Mouse (Mus musculus) Patski (cell line): Measurements from ENCODE around the gene Slc2a12. TPM values are rescaled to one million over a fixed set of nuclear protein-coding genes. Genes with fewer than 3 reads are reported as not detected.
A peak's percentile ranks its signal among the peaks of the same experiment; 100 is the strongest.

Experiments
- ATAC-seq: fragments of 100-300 bp; one replicate; pipeline ENCODE4 v1.8.0; 2021
- CTCF ChIA-PET: fragments of 350-600 bp; sonication (Branson Sonifier 250); formaldehyde crosslinking; loops from one replicate; lab custom pipeline; 2022; ENCODE audit warnings: inconsistent platforms; lab: Charles Lee
- POLR2A ChIA-PET: fragments of 350-600 bp; sonication (Branson Sonifier 250); formaldehyde crosslinking; loops from one replicate; lab custom pipeline; 2022; ENCODE audit warnings: antibody characterized with exemption, inconsistent platforms; lab: Charles Lee
- DNase-seq: peaks from one replicate; pipeline ENCODE4 v3.0.0-alpha.2; 2011; ENCODE audit warnings: low read depth, low spot score
- H3K27me3 ChIP-seq: fragments of 371-371 bp; one replicate; pipeline ENCODE4 v1.5.1; 2021
- CTCF ChIP-seq: fragments of 100-300 bp; IDR thresholded peaks from one replicate; pipeline ENCODE4 v1.5.1; 2021
- in situ Hi-C: fragments of 300-500 bp; cut with MboI; formaldehyde crosslinking; loops from 3 replicates; pipeline ENCODE4 v1.11.1; 2018; ENCODE audit warnings: low pct_unique_long_range_greater_than_20kb, mixed read lengths
- polyA plus RNA-seq: library from polyadenylated mRNA; unstranded; gene quantifications from one replicate; pipeline ENCODE4 v1.2.3, GENCODE M21; 2021

Slc2a12 gene
- polyA plus RNA-seq, 1 experiment from 2014 or later = not detected

DNA sequence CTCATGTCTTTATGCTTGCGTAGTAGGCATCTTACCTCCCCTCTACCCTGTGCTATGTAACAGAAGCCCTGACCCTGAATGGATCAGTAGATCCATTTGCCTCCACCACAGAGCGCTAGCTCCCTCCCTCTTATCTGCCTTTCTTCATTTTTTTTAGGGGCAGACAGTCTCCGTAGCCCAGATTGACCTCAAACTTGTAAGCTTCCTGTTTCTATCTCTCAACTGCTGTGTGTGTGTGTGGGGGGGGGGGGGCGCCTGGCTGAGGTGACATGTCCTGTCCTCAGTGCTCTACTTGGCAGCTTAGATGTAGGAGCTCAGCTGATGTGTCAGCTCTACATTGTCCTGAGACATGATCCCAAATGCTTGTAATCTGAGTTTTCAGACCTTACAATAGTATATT lies 13.7 kb upstream of the Slc2a12 start:
- POLR2A ChIA-PET = interaction anchor here (0.6 kb wide), 1 partner anchor 767 kb away, joined by 3 read pairs; no protein-coding TSS in a partner anchor
- TF ChIP-seq CTCF = no peak
- in situ Hi-C loops = loop anchor here (10.0 kb wide), 1 partner anchor 144 kb away; no protein-coding TSS in a partner anchor
- H3K27me3 ChIP-seq = no peaks in the 10 kb centered on the region
- DNase-seq (no peak), ATAC-seq (no peak)
- CTCF ChIA-PET = interaction anchor here (1.0 to 1.6 kb wide), 4 partner anchors 12 to 90 kb away, joined by 3 to 4 read pairs (median 3); no protein-coding TSS in a partner anchor

DNA sequence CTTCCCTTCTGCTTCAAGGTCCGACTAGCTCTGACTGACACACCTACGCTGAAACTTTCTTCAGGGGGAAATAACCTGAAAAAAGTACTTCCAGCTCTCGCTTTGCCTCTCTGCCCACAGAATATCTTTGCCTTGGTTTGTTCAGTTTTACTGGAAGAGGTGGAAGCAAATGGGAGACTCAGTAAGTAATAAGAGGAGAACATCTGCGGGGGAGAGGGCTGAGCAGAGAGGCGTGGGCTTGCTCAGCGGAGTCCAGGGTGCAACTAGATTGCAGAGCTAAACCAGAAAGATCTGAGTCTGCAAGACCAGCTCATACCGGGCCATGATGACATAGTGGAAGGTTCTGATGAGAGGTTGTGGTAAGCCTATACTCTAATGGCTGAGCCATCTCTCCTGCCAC lies 13.3 kb upstream of the Slc2a12 start:
- TF ChIP-seq CTCF = no peak
- ChIA-PET CTCF (interaction anchor here (1.2 to 1.6 kb wide), 3 partner anchors 12 to 89 kb away, joined by 3 read pairs; no protein-coding TSS in a partner anchor), POLR2A (no interaction called here)
- in situ Hi-C loops = loop anchor here (10.0 kb wide), 1 partner anchor 143 kb away; no protein-coding TSS in a partner anchor
- H3K27me3 ChIP-seq = no peaks in the 10 kb centered on the region
- ATAC-seq = no peak
- DNase-seq = no peak

DNA sequence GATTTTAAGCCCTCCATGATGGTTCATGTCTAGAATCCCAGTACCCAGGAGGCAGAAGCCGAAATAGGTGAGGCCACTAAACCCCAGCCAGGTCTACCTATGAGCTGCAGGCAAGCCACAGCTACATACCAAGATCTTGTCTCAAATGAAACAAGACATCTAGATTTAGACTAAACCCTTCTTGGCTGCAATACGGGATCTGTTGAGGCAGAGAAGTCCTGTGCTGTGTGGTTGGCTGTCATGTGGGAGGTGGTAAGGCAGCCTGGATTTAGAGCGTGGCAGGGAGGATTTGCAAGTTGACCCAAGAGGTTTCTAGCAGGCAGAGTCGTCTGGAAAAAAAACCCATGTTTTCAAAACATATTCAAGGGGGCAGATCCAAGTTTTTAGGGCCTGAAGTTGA lies 12.9 kb upstream of the Slc2a12 start:
- POLR2A ChIA-PET = no interaction called here
- in situ Hi-C loops = loop anchor here (10.0 kb wide), 1 partner anchor 143 kb away; no protein-coding TSS in a partner anchor
- peaks cover 4% of the 10 kb centered on the region for H3K27me3 ChIP-seq
- CTCF ChIA-PET = interaction anchor here (1.2 to 1.6 kb wide), 3 partner anchors 13 to 89 kb away, joined by 3 read pairs; no protein-coding TSS in a partner anchor
- no peak for DNase-seq
- no peak for TF ChIP-seq CTCF
- ATAC-seq = no peak

DNA sequence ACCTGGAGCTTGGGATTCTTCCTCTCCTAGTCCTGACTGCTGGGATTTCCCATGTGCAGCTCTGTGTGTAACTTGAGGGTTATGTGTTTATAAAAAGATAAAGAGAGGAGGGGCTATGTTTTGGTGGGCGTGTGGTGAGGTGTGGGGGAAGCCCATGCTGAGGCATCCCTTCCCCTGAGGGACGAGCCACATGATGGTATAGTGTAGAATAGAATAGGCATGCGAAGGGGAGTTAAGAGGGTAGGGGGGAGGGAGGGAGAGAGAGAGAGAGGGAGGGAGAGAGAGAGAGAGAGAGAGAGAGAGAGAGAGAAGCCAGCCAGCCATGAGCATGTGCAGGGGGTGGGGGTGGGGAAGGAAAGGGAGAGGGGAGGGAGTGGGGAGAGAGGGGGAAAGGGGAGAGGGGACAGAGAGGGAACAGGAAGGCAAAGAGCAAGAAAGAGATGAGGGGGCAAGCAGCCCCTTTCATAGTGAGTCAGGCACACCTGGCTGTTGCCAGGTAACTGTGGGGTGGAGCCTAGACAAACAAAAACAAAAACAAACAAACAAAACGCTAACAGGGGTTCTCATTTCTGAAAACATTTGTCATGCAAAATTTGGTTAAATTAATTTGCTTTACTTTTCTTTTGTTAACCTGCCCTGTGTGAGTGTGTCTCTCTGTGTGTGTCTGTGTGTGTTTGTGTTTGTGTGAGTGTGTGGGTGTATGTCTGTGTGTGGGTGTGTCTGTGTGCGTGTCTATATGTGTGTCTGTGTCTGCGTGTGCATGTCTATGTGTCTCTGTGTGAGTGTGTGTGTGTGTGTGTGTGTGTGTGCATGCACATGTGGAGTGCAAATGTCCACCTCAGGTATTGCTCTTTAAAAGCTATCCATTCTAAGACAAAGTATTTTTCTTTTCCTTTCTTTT lies 11.2 kb upstream of the Slc2a12 start:
- ChIA-PET CTCF (no interaction called here), POLR2A (no interaction called here)
- H3K27me3 ChIP-seq = peaks cover 5% of the 10 kb centered on the region
- DNase-seq = no peak
- ATAC-seq = no peak
- in situ Hi-C loops = loop anchor here (10.0 kb wide), 1 partner anchor 141 kb away; no protein-coding TSS in a partner anchor
- no peak for TF ChIP-seq CTCF

DNA sequence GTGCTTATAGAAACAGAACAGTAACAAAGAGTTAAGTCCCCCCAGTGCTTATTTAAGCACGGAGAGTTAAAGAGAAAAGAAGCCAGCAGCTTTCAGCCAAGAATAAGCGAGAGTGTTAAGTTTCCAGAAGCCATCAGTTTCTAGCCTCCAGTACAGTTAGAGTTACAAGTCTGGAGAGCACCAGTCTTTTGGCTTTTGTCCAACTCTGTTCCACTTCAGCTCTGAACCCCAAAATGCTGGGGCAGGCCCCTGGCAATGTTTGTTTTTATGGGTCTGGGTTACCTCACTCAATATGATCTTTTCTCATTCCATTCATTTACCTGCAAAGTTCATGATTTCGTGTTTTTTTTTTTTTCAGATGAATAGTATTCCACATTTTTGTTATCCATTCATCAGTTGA lies 7.6 kb upstream of the Slc2a12 start:
- POLR2A ChIA-PET = interaction anchor here (0.7 kb wide), 1 partner anchor 136 kb away, joined by 4 read pairs; no protein-coding TSS in a partner anchor
- no peak for ATAC-seq
- CTCF ChIA-PET = no interaction called here
- DNase-seq = no peak
- TF ChIP-seq CTCF = no peak
- H3K27me3 ChIP-seq = peaks cover 19% of the 10 kb centered on the region
- in situ Hi-C loops = loop anchor here (10.0 kb wide), 1 partner anchor 138 kb away; no protein-coding TSS in a partner anchor

DNA sequence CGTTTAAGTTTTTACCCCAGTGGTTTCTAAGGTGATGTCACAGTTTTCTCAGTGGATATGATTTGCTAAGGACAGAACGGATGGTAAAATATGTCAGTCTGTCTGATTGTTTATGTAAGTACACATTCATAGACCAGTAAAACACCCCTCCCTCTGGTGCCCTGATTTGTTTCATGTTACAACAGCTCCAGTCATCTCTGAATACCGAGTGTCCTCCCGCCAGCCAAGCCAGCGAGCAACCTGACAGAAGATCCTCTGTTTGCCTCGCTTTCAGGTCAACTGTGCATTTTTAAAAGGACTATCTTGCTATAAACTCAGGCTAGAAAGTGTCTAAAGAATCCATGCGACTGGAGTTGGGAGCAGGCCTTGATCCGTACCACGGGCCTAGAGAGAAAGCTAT lies 640 bp upstream of the Slc2a12 start:
- no peak for TF ChIP-seq CTCF
- ChIA-PET CTCF (no interaction called here), POLR2A (no interaction called here)
- peaks cover 31% of the 10 kb centered on the region for H3K27me3 ChIP-seq
- DNase-seq = no peak
- in situ Hi-C loops = no loop called here
- ATAC-seq = no peak

DNA sequence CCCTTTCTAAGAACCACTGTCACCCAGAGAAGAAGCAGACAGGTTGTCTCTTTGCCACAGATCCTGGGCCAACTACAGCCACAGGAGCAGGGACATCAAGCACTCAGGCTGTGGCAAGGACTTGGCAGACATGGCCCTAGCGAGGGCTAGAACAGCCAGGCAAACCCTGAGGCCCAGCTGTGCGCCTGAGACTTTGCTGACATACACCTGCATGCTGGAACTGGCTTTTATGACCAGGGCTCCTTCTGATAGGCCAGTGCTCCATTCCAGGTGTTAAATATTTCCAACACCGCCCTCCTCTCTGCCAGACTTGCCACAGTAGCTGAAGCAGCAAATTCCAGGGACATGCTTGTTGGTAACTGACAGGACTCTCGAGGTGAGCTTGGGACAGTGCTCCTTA lies 3.9 kb downstream of the Slc2a12 start:
- DNase-seq = no peak
- POLR2A ChIA-PET = no interaction called here
- no peak for TF ChIP-seq CTCF
- in situ Hi-C loops = no loop called here
- peaks cover 15% of the 10 kb centered on the region for H3K27me3 ChIP-seq
- CTCF ChIA-PET = interaction anchor here (1.0 kb wide), 1 partner anchor 10 kb away, joined by 5 read pairs; no protein-coding TSS in a partner anchor
- ATAC-seq = no peak

DNA sequence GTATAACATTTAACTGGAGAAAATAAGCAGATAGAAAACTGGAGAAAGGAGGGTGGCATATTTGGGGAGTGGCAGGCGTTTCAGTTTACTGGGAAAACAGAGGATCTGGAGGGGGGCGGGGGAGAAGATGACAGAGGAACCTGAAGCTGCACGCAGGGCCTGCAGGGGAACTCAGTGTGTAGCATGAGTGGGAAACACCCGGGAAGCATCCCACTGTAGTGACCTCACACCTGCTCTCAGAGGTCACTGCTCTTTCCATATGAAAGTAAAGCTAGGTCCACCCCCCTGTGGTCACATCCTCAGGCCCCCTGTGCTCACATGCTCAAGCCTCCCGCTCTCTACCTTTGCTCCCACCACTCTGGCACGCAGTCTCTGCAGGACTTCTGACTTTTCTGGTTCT lies 9.0 kb downstream of the Slc2a12 start:
- CTCF ChIA-PET = no interaction called here
- ATAC-seq = no peak
- POLR2A ChIA-PET = no interaction called here
- DNase-seq = no peak
- TF ChIP-seq CTCF = no peak
- in situ Hi-C loops = no loop called here
- H3K27me3 ChIP-seq = peaks cover 10% of the 10 kb centered on the region

DNA sequence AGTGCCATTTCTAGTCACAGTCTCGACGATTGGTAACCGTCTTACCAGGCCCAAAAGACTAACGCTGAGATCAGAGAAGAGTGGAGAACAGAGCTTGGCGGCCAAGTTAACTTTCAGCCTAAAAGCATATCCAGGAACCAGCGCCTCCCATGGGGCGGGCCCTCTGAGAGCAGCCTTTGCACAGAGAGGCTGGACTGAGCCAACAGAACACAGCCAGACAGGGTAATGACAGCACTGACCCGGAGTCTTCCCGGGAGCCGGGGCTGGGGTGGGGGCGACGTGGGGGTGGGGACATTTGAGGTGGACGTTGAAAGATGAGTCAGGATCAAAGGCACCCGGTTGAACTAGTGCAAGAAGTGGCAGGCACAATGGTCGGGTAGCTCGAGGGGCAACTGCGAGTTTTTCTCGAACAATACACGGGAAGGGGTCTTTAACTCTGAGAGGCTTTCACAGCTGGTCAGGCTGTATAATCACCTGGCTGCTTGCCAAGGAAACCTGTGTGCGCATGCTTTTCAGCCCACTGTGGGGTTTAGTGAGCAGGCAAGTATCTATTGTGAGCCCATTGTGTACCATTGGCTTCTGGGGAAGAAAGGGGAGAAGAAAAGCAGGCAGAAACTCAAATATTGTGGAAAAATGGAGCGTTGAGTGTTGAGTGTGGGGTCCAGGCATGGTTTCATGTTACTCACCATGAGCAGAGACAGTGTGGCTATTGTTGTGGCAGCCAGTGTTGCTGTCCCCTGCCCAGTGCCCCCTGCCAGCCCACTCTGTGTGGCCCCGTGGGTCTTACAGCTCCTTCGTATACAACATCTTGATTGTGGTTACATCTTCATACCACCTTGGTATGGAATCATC lies 13.9 kb downstream of the Slc2a12 start:
- ChIA-PET POLR2A (no interaction called here), CTCF (interaction anchor here (1.3 kb wide), 1 partner anchor 11 kb away, joined by 5 read pairs; no protein-coding TSS in a partner anchor)
- in situ Hi-C loops = no loop called here
- ATAC-seq (no peak), DNase-seq (peak; percentile 7)
- H3K27me3 ChIP-seq = peaks cover 5% of the 10 kb centered on the region
- no peak for TF ChIP-seq CTCF

DNA sequence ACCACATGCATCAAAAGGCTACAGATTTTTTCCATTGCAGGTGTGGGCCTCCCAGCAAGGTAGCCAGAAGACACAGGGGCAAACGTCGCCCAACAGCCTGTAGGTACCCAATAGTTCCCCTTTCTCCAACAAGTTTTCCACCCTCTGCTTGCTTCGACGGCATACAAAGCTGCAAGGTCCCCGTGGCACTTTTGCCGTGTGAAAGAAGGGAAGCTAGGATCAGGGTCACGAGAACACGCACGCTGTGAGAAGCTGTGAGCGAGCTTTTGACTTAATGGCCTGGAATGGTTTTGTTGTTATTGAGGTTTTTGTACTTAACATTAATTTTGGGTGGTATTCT lies 14.5 kb downstream of the Slc2a12 start:
- in situ Hi-C loops = no loop called here
- CTCF ChIA-PET = no interaction called here
- DNase-seq (no peak), ATAC-seq (no peak)
- no peaks in the 10 kb centered on the region for H3K27me3 ChIP-seq
- TF ChIP-seq CTCF = no peak
- POLR2A ChIA-PET = no interaction called here
